Mouse (Mus musculus) naive thymus-derived CD4-positive, alpha-beta T cell, adult 5 months (primary cell): Measurements from ENCODE around the gene Tmem216. TPM values are rescaled to one million over a fixed set of nuclear protein-coding genes. Genes with fewer than 3 reads are reported as not detected.

ENCODE experiments used
- polyA plus RNA-seq: library from polyadenylated mRNA; unstranded; fragments of 100-300 nt; shearing (Covaris generic); gene quantifications from one replicate; pipeline ENCODE4 v1.2.1, GENCODE M21; 2017

Gene Tmem216
- polyA plus RNA-seq: 5.2 TPM

DNA sequence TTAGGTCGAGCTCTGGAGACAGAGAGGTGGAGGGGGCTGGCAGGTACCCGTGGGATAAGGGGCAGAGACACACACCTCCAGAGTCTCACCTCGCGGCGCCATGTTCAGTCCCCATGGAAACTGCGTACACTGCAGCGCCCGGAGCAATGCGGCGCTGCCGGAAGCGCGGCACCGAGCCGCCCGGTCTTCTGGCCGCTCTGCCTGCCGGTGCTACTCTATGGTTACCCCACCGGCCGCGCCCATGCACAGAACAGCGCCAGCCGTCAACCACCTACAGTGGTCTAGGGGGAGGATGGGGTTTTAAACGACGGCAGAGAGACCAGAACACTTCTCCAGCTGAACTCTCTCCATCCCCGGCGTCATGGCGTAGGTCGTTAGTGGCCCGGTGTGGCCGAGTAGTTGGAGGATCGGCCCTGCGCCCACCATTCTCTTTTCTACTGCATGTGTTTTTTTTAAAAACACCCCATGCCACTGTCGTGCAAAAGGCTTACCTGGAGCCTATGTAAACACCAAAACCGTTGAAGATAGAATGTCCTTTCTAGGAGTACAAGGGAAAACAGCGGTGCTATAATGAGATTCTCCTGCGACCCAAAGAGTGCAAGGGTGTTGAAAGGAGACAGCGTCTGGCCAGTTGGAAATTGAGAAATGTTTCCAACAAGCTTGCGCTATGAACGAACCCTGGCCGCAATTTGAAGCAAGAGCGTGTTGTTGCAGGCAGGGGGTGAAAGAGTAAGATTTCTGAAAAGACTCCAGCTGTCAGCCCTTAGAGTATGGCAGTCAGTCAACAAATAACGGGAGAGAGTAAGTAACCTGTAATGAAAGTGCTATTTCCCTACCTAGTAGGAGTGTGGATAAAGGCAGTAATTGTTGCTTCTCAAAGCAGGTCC lies at the start of gene Tmem216:
TSS of gene Tmem216 (minus strand) at position 615 of the 887 bp plus-strand sequence.

DNA sequence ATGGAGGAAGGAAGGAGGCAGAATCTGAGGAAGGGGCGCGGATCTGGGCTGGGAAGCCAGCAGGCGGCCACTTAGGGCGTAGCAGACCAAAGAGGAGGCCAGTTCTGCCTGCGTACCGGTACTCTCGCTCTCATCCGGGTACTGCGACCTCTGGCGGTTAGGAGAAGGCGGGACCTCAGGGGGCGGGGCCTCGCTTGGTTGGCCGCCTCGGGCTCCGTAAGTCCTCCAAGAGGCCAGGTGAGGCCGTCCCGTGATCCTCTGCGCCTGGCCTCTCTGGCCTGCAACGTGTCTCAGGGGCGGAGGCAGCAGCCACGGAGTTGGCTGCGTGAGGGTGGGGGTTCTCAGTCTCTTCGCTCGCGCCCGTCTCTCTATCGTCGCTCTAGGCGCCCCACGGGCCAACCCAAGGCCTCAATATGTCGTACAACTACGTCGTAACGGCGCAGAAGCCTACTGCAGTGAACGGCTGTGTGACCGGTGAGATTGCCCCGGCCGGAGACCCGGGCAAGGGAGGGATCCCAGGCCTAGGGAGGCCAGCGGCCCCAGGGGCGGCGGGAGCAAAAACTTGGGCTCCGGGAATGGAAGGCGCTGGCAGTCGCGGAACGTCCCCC lies 49.4 kb upstream of the Tmem216 start, which contains the start of the genes Ddb1 and Tkfc:
TSS of gene Ddb1 (plus strand) at position 35 of the 608 bp plus-strand sequence.
TSS of gene Tkfc (minus strand) at position 362 of the 608 bp plus-strand sequence.

DNA sequence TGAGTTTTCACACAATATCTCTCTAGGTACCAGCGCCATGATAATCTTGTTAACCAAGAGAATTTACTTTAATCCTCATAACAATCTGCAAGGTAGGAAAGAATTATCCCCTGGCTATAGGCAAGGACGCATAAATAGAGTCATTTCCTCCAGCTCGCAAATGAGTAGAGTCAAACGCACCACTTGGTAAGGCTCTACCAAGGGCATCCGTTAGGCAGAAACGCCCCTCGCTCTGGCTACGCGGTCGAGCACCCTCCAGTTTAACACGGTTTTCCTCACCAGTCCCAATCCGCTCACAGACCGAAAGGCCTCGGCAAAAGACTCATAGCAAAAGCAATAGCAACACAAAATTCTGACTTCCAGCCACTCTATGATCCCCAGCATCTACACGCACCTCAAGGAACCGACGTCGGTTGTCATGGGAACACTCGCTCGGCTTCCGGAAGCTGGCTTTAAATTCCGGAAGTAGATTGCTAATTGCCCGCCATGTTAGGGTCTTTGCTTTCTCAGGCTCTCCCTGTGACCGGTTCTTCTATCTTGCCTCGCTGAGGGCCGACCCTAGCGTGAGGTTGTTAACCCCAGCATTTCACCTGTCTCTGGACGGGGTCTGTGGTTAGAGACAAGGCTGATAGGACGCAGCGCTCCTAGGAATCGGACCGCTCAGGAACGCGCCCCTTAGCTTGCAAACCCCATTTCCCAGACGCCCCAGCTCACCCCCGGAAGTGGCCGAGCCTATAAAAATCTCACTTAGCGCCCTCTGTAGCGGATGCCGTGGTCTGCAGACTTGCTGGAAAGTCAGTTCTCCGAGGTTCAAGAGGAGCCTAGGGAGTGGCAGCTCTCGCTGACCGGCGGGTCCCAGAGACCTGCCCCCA lies 20.9 kb upstream of the Tmem216 start, which contains the start of the genes Cyb561a3 and Tmem138:
TSS of gene Cyb561a3 (plus strand) at position 483 of the 872 bp plus-strand sequence.
TSS of gene Tmem138 (minus strand) at position 673 of the 872 bp plus-strand sequence.

DNA sequence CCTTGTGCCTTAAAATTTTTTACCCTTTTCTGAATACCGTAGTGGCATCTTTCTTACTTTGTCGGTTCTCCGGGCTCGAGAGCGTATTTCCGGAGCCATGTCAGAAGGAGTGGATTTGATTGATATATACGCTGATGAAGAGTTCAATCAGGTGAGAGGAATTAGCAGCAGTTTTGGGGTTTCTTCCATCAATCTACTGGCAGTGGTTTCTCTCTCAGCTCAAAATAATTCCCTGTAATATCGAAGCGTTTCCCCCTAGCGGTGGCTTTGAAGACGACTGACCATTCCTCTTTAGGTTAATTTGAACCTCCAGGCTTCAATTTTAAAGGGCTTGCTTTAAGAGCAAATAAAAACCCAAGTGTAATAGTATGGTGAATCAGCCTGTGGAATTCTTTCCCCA lies 30.1 kb downstream of the Tmem216 start, which contains the start of gene Sdhaf2:
TSS of gene Sdhaf2 (minus strand) at position 233 of the 400 bp plus-strand sequence.

DNA sequence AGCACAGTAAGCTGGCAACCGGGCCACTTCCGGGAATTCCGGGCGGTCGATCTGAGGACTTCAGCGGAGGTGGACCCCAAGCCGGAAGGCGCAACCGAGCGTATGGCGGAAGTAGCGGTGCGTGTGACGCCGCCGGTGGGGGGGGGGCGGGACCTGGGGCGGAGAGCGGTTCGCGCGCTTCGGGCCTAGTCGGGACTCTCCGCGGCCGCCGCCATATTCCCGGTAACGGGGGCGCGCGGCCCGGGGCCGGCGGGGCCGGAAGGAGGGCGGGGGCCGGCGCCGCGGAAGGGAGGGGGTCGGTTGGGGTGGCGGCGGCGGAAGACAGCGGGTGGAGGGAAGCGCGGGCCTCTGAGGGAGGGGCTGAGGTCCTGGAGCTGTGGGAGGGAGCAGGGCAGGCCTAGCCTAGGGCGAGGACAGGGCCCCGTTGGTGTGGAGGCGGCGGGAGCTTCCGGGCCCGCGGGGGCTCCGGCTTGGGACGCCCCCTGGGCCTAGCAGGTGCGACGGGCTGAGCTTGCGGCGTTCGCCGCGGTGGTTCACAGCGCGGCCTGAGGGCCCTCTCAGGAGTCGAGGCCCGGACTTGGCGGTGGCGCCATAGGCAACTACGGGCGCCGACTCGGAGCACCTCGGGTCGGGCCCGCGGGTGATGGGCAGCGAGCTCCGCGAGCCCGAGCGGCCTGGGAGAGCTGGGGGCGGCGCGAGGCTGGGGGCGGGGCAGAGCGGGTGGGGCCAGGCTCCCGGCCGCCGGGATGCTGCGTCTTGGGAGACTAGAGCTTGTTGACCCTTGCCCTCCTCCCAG lies 30.7 kb downstream of the Tmem216 start, which contains the start of gene Cpsf7:
TSS of gene Cpsf7 (plus strand) at position 161 of the 796 bp plus-strand sequence.

Other genes starting within 250 kb of the Tmem216 start
- not detected for gene Syt7, start 167.1 kb downstream of the Tmem216 start, polyA plus RNA-seq
- not detected for gene Lrrc10b, start 98.8 kb downstream of the Tmem216 start, polyA plus RNA-seq
- 0.39 TPM for gene Ppp1r32, start 73.3 kb downstream of the Tmem216 start, polyA plus RNA-seq
- gene Cpsf7, start 31.0 kb downstream of the Tmem216 start, polyA plus RNA-seq: 36.9 TPM
- 50.1 TPM for gene Sdhaf2, start 30.1 kb downstream of the Tmem216 start, polyA plus RNA-seq
- 25.4 TPM for gene Cyb561a3, start 20.9 kb upstream of the Tmem216 start, polyA plus RNA-seq
- 6.9 TPM for gene Tmem138, start 21.1 kb upstream of the Tmem216 start, polyA plus RNA-seq
- gene Ddb1, start 49.1 kb upstream of the Tmem216 start, polyA plus RNA-seq: 152 TPM
- 3.3 TPM for gene Tkfc, start 49.4 kb upstream of the Tmem216 start, polyA plus RNA-seq
- gene Vwce, start 78.0 kb upstream of the Tmem216 start, polyA plus RNA-seq: 0.96 TPM
- not detected for gene Pga5, start 121.8 kb upstream of the Tmem216 start, polyA plus RNA-seq
- gene Vps37c, start 132.5 kb upstream of the Tmem216 start, polyA plus RNA-seq: 24.7 TPM
- 371 TPM for gene Cd5, start 182.8 kb upstream of the Tmem216 start, polyA plus RNA-seq